Mouse (Mus musculus): ENCODE data around the gene Cisd2.

GRCm38 (mm10) chr3:135417799-135418198 lies 5.9 kb downstream of the Cisd2 start:
- TF ChIP-seq POLR2A (IDR thresholded peaks at IDR 0.05; ENCODE audit: insufficient read depth, low read depth, low read length) (no peak), CTCF (IDR thresholded peaks at IDR 0.05; ENCODE audit: insufficient read depth, low read depth, low read length) (no peak)
